Mouse (Mus musculus) forebrain, embryonic 14.5 days (tissue): ENCODE measurements around the gene Ubtf. TPM values are rescaled to one million over a fixed set of nuclear protein-coding genes. Genes with fewer than 3 reads are reported as not detected.

Experiments used
- ATAC-seq: fragments of 200-750 bp; cut with Nextera tagmentation; 2 replicates; pipeline ENCODE4 v1.8.0; 2017; ENCODE audit warnings: mild to moderate bottlenecking, moderate library complexity
- DNase-seq: peaks from one replicate; pipeline ENCODE4 v3.0.0-alpha.2; 2015; ENCODE audit warnings: low spot score
- H3K27ac ChIP-seq: fragments of 300-500 bp; sonication (generic); 2 replicates; pipeline ENCODE4 v1.5.1; 2014; ENCODE audit warnings: low read depth, mild to moderate bottlenecking, control low read depth, low read length, moderate library complexity
- H3K27me3 ChIP-seq: fragments of 300-500 bp; sonication (generic); replicated peaks from 2 replicates; pipeline ENCODE4 v1.6.1; 2014; ENCODE audit warnings: low read length, control low read depth, mixed read lengths; ENCODE audit not compliant: control insufficient read depth, insufficient read depth
- H3K36me3 ChIP-seq: fragments of 300-500 bp; sonication (generic); 2 replicates; pipeline ENCODE4 v1.6.1; 2014; ENCODE audit warnings: low read length, control low read depth; ENCODE audit not compliant: control insufficient read depth, insufficient read depth
- H3K4me1 ChIP-seq: fragments of 300-500 bp; sonication (generic); 2 replicates; pipeline ENCODE4 v1.6.1; 2014; ENCODE audit warnings: antibody characterized with exemption, low read length, control low read depth; ENCODE audit not compliant: control insufficient read depth, insufficient read depth
- H3K4me2 ChIP-seq: fragments of 300-500 bp; sonication (generic); 2 replicates; pipeline ENCODE4 v1.6.1; 2014; ENCODE audit warnings: mild to moderate bottlenecking, control low read depth, low read length
- H3K4me3 ChIP-seq: fragments of 300-500 bp; sonication (generic); 2 replicates; pipeline ENCODE4 v1.5.1; 2014; ENCODE audit warnings: low read depth, low read length, control low read depth
- H3K9ac ChIP-seq: fragments of 300-500 bp; sonication (generic); 2 replicates; pipeline ENCODE4 v1.6.1; 2014; ENCODE audit warnings: mild to moderate bottlenecking, low read length, control low read depth, moderate library complexity
- H3K9me3 ChIP-seq: fragments of 300-500 bp; sonication (generic); replicated peaks from 2 replicates; pipeline ENCODE4 v1.6.1; 2016; ENCODE audit warnings: low read length, control low read depth, mixed read lengths; ENCODE audit not compliant: control insufficient read depth
- WGBS: fragments of 180-500 bp; shearing (Covaris S2); extraction: QIAGEN DNeasy Blood & Tissue Kit; methylation state at CpG from one replicate; pipeline ENCODE4 v1.1.7; 2014; 5-methylcytosine and 5-hydroxymethylcytosine counted together
- polyA plus RNA-seq: library from polyadenylated mRNA; unstranded; fragments of >200 nt; fragmentation: Nextera tagmentation; extraction: Ambion mirVana; gene quantifications from 2 replicates; pipeline ENCODE4 v1.2.1, GENCODE M21; 2014

The Ubtf gene
- polyA plus RNA-seq, 1 experiment from 2014 or later: 74.5 TPM

DNA sequence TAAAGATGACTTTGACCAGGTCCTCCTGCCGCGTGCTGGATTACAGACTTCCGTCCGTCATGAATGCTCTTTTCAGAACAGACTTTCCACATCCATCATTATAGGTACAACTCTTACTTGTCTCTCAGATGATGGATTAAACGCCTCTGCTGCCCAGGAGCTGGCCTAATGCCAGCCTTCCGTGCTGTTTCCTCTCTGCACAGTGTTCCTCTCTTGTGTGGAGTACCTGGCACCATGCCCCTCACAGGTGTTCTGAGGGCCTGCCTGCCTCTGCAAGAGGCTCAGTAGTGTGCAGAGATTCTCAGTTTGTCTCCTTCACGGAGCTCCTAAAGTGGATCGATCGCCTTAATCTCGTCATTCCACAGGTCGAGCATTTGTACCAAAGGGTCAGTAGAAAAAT, 19.7 kb upstream of the Ubtf start:
- no peak overlapping the region for H3K4me3 ChIP-seq
- no peak overlapping the region for H3K9ac ChIP-seq
- H3K4me2 ChIP-seq: no peak overlapping the region
- DNase-seq (peak; percentile 50), ATAC-seq (no peak)
- peak overlapping the region; percentile 33; the same call in 1 of the 2 replicates for H3K27ac ChIP-seq
- no peaks in the 10 kb centered on the region for H3K27me3 ChIP-seq
- 68% methylated on average over 11 of the region's 11 CpGs for WGBS
- no peaks in the 10 kb centered on the region for H3K9me3 ChIP-seq
- H3K36me3 ChIP-seq: no peaks in the 10 kb centered on the region
- peaks cover 7% of the 10 kb centered on the region; the same call in 1 of the 2 replicates for H3K4me1 ChIP-seq

DNA sequence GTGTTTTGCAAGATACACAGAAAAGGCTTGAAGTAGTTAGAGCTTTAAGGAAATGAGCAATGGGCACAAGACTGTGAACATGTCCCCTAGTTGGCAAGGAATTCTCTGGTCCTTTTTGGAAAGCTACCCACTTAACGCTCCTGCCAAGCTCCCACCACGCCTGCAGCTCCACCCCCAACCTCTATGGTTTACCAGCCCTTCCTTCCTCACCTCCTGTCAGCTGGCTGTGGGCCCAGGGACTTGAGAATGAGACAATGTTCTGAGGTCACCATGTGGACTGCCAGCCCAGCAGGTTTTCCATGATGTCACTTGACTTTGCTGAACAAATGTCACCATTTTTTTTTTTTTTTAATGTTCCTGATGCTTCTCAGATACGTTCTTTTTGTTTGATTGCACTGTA, 19.0 kb upstream of the Ubtf start:
- H3K9ac ChIP-seq: no peak overlapping the region
- H3K4me3 ChIP-seq: no peak overlapping the region
- WGBS: 18% methylated on average over 3 of the region's 3 CpGs
- DNase-seq (peak; percentile 91), ATAC-seq (peak; percentile 55)
- H3K27me3 ChIP-seq: no peaks in the 10 kb centered on the region
- no peak overlapping the region for H3K4me2 ChIP-seq
- H3K36me3 ChIP-seq: no peaks in the 10 kb centered on the region
- peaks cover 7% of the 10 kb centered on the region; the same call in 1 of the 2 replicates for H3K4me1 ChIP-seq
- H3K9me3 ChIP-seq: no peaks in the 10 kb centered on the region
- no peak overlapping the region; the same call in 1 of the 2 replicates for H3K27ac ChIP-seq

DNA sequence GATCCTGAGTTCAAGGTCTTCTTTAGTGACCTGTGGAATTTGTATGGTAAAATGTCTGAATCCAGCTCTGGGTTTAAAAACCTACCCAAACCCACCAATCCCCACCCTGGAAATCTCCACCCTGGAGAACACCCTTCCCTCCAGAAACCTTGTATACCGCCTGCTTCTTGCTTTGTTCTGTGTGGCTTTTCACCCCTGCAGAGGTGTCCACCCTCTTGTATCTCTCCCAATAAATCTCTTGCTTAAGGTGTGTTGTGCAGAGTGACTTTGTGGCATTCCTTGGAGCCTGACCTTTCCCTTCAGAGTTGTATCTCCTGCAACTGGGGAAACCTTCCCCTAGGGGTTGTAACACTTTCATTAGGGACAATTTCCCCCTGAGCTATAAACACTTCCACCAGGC, 18.4 kb upstream of the Ubtf start:
- DNase-seq (no peak), ATAC-seq (no peak)
- no peak overlapping the region for H3K4me2 ChIP-seq
- H3K27ac ChIP-seq: no peak overlapping the region
- no peaks in the 10 kb centered on the region for H3K9me3 ChIP-seq
- H3K36me3 ChIP-seq: no peaks in the 10 kb centered on the region
- peaks cover 7% of the 10 kb centered on the region; the same call in 1 of the 2 replicates for H3K4me1 ChIP-seq
- H3K9ac ChIP-seq: no peak overlapping the region
- H3K4me3 ChIP-seq: no peak overlapping the region
- WGBS: 67% methylated on average over 1 of the region's 1 CpGs
- H3K27me3 ChIP-seq: no peaks in the 10 kb centered on the region

DNA sequence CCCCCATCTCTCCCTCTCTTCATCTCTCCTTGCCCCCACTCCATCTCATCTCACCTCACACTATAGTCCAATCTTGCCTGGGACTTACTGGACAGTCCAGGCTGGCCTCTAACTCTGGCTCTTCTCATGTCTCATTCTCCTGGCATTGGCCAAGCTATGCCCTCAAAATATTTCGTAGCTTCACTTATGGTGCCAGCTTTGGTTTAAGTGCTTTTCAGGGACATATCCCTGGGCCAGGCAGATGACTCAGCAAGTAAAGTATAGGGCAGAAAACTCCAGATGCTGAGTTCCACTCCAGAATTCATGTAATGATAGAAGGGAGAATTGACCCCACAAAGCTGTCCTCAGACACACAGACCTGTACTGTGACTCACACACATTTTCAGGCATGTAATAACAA, 16.6 kb upstream of the Ubtf start:
- no peak overlapping the region for H3K4me3 ChIP-seq
- H3K9ac ChIP-seq: no peak overlapping the region
- WGBS: 83% methylated on average over 1 of the region's 1 CpGs
- no peaks in the 10 kb centered on the region for H3K36me3 ChIP-seq
- no peak for ATAC-seq
- no peaks in the 10 kb centered on the region for H3K9me3 ChIP-seq
- no peak overlapping the region for H3K27ac ChIP-seq
- no peaks in the 10 kb centered on the region for H3K27me3 ChIP-seq
- H3K4me2 ChIP-seq: no peak overlapping the region
- DNase-seq: no peak
- H3K4me1 ChIP-seq: peaks cover 7% of the 10 kb centered on the region; the same call in 1 of the 2 replicates

DNA sequence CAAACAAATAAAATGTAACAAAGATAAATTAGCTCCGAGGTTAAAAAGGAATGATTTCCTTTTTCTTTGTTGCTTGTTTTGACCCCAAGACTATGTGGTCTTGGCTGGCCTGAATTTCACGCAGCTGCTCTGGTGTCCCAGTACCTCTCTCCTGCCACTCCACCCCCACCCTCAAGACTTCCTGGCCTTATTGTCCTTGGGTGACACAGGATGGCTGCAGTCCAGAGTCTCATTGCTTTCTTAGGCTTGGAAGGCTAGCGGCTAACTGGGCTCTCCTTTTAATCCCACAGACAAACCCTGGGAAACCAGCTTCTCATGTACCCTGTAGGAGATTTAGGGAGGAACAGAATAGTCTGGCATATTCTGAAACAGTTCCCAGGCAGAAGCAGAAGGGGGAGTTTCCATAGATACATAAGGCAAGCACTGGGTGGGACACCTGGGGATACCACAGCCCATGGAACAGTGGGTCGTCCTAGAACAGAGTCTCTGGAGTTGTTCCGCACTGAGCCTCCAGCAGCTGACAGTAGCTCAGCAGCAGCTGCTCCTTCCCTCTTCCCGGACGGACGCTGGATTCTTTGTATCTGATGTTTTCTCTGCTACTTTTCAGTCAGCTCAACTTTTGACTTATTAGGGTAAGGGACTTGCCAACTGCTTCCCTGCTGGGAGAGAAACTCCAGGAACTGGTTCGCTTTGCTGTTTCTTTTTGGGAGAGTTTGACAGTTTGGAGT, 15.6 kb upstream of the Ubtf start:
- H3K4me1 ChIP-seq: peaks cover 7% of the 10 kb centered on the region; the same call in 1 of the 2 replicates
- H3K36me3 ChIP-seq: no peaks in the 10 kb centered on the region
- DNase-seq: no peak
- no peak overlapping the region for H3K9ac ChIP-seq
- no peak overlapping the region for H3K27ac ChIP-seq
- WGBS: 36% methylated on average over 9 of the region's 9 CpGs
- no peaks in the 10 kb centered on the region for H3K27me3 ChIP-seq
- no peak overlapping the region for H3K4me3 ChIP-seq
- no peak for ATAC-seq
- H3K9me3 ChIP-seq: no peaks in the 10 kb centered on the region
- no peak overlapping the region for H3K4me2 ChIP-seq

DNA sequence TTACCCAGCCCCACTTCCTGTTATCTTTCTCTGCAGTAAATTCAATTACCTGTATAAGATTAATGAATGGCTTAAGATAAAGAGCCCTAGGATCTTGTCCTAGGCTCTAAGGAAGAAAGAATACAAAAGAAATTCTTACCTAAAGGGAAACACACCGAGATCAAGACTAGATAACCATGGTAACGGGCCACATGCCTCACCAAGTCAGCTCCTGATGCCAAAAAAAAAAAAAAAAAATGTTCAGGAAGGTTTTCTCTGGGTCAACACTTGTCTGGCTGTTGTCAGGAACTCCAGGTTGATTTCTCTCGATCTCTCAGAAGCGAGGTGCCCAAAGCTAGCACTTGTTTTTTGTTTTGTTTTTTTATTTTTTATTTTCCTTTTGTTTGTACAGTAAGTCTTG, 14.5 kb upstream of the Ubtf start:
- ATAC-seq: no peak
- Histone ChIP-seq H3K27ac (no peak overlapping the region), H3K4me2 (no peak overlapping the region), H3K4me1 (peaks cover 7% of the 10 kb centered on the region; the same call in 1 of the 2 replicates), H3K27me3 (no peaks in the 10 kb centered on the region), H3K4me3 (no peak overlapping the region), H3K9me3 (no peaks in the 10 kb centered on the region), H3K36me3 (no peaks in the 10 kb centered on the region), H3K9ac (no peak overlapping the region)
- 65% methylated on average over 4 of the region's 4 CpGs for WGBS
- DNase-seq: peak; percentile 18

DNA sequence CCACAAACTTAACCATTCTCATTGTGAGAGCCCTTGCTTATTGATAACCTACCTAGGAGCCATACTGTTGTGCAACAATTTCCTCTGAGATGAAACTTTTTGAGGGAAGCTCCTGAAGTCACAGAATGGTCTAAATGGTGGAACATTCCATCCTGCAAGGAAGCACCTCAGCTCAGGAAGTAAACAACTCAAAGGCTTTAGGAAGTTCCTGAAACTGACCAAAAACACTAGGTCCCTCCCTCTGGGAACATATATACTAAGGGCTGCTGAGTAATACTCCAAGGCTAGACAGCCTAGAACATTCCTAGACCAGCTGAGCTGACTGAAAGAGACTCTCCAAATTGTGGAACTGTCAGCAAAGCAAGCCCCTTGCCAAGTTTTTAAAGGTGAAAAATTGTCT, 13.5 kb upstream of the Ubtf start:
- DNase-seq: no peak
- no peak for ATAC-seq
- Histone ChIP-seq H3K36me3 (no peaks in the 10 kb centered on the region), H3K27me3 (no peaks in the 10 kb centered on the region), H3K4me3 (no peak overlapping the region), H3K4me1 (peaks cover 4% of the 10 kb centered on the region; the same call in 1 of the 2 replicates), H3K4me2 (no peak overlapping the region), H3K9me3 (no peaks in the 10 kb centered on the region), H3K9ac (no peak overlapping the region), H3K27ac (no peak overlapping the region)

DNA sequence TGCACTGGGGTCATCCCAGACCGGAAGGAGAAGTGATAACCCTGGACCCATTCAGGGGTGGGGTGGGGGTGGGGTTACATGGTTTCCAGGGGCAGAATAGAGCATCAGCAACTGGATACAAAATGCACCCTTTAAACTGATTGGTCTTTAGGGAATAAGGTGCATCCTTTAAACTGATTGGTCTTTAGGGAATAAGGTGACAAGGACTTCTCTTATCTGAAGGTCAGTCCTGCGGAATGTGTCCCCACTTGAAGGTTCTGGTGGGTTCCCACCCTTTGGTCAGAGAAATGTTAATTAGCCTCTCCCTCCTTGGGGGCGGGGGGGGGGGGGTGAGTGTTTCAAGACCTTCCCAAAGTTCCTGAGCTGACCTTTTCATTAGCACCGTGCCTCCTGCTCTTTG, 12.3 kb upstream of the Ubtf start:
- Histone ChIP-seq H3K9ac (no peak overlapping the region), H3K27ac (no peak overlapping the region), H3K36me3 (no peaks in the 10 kb centered on the region), H3K9me3 (no peaks in the 10 kb centered on the region), H3K27me3 (no peaks in the 10 kb centered on the region), H3K4me2 (no peak overlapping the region), H3K4me3 (no peak overlapping the region), H3K4me1 (peaks cover 4% of the 10 kb centered on the region; the same call in 1 of the 2 replicates)
- ATAC-seq (no peak), DNase-seq (no peak)
- WGBS: 67% methylated on average over 4 of the region's 4 CpGs

DNA sequence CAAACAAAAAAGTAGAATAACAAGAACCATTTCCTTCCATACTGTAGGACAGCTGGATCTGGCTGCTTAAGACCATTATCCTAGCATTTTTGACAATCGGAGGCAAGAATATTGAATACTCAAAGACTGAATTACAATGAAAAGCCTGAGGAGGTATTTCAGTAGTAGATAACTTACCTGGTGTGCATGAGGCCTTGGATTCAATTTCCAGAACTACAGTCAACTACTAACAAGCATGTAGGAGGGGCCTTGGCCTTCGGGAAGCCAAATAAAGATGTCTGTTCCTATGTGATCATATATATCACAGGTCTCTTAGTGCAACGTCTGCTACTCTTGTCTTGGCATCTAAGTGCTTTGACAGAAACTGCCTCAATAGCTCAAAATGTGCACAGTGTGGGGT, 10.5 kb upstream of the Ubtf start:
- H3K9ac ChIP-seq: no peak overlapping the region
- 80% methylated on average over 3 of the region's 3 CpGs for WGBS
- ATAC-seq: no peak
- DNase-seq: no peak
- H3K4me3 ChIP-seq: no peak overlapping the region
- H3K4me2 ChIP-seq: no peak overlapping the region
- no peaks in the 10 kb centered on the region for H3K27me3 ChIP-seq
- H3K36me3 ChIP-seq: no peaks in the 10 kb centered on the region
- no peak overlapping the region for H3K27ac ChIP-seq
- no peaks in the 10 kb centered on the region for H3K9me3 ChIP-seq
- peaks cover 2% of the 10 kb centered on the region; the same call in 1 of the 2 replicates for H3K4me1 ChIP-seq
